In the genomic region with DNA sequence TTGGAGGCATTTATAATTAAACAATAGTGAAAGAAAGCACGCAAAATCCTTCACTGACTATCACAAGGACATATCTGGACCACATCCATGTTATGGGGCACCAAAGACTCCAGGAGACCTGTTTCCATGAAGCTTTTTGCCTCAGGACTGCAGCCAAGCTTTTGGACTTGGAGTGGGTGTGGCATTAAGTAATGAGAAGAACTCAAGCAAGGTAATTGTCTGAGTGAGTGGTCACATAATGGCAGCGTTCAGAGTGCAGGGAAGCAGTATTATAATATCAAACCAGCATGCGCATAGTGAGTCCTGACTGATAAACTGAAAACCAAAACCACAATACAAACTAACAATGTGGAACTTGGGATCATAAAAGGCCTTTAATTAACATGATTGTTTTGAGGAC, we compare ENCODE assay signal across 18 mouse cellular contexts.
"Had no signal": no experiment of that assay in that cellular context is flagged by ENCODE, and none has a peak within 500 bp of the region (broad histone marks: within the 10 kb centered on the region; RNA-seq: fewer than 3 reads in every experiment).

No protein-coding gene starts in this region.

- H3K9me3 ChIP-seq: midbrain, embryonic 10.5 days; midbrain, embryonic 12.5 days; neural tube, embryonic 13.5 days; neural tube, embryonic 15.5 days had no signal

- H3K9ac ChIP-seq: liver, postnatal 0 days; lung, embryonic 14.5 days; midbrain, embryonic 12.5 days; neural tube, embryonic 13.5 days; neural tube, embryonic 15.5 days had no signal

- H3K36me3 ChIP-seq: midbrain, embryonic 10.5 days; midbrain, embryonic 12.5 days; neural tube, embryonic 13.5 days; neural tube, embryonic 15.5 days had no signal

- H3K27ac ChIP-seq: midbrain, embryonic 10.5 days; midbrain, embryonic 12.5 days; neural tube, embryonic 13.5 days; neural tube, embryonic 15.5 days had no signal

- H3K4me1 ChIP-seq: midbrain, embryonic 10.5 days; midbrain, embryonic 12.5 days; neural tube, embryonic 13.5 days; neural tube, embryonic 15.5 days had no signal

- DNase-seq: liver, postnatal 0 days; lung, embryonic 14.5 days; lung, postnatal 10 days; lung, postnatal 4 days; midbrain, embryonic 14.5 days; retina, postnatal 1 day; right cerebral cortex, adult 18-20 months; right cerebral cortex, postnatal 25 days; right cerebral cortex, postnatal 4 days; spleen, adult 18-20 months; thymus, adult 18-20 months; thymus, postnatal 14 days; thymus, postnatal 36 days had no signal

- H3K4me3 ChIP-seq: midbrain, embryonic 10.5 days; midbrain, embryonic 12.5 days; myocyte; neural tube, embryonic 13.5 days; neural tube, embryonic 15.5 days had no signal
